Mouse (Mus musculus): ENCODE data around the gene Cd9.
"Not testable (repeated sequence)": the region's sequence is repeated elsewhere in the genome, so short reads cannot be mapped to it uniquely, and the experiment has no call there.

Gene Cd9

GRCm38 (mm10) chr6:125498062-125498461, 3.5 kb upstream of the Cd9 start:
- no peak for DNase-seq (ENCODE audit: low spot score)

GRCm38 (mm10) chr6:125496417-125496816, 1.8 kb upstream of the Cd9 start:
- no peak for DNase-seq (ENCODE audit: low spot score)

GRCm38 (mm10) chr6:125495361-125495760, 770 bp upstream of the Cd9 start:
- DNase-seq (ENCODE audit: low spot score), result no peak

- no peak for DNase-seq (ENCODE audit: low spot score)
Observed at GRCm38 (mm10) chr6:125493147-125493546, 1.4 kb downstream of the Cd9 start.

GRCm38 (mm10) chr6:125492664-125493063, 1.9 kb downstream of the Cd9 start:
- no peak for DNase-seq (ENCODE audit: low spot score)

- DNase-seq (ENCODE audit: low spot score), result no peak
Observed at GRCm38 (mm10) chr6:125492033-125492432, 2.6 kb downstream of the Cd9 start.

GRCm38 (mm10) chr6:125491393-125491792, 3.2 kb downstream of the Cd9 start:
- no peak for DNase-seq (ENCODE audit: low spot score)

GRCm38 (mm10) chr6:125489881-125490559, 4.6 kb downstream of the Cd9 start:
- no peak for DNase-seq (ENCODE audit: low spot score)

- no peak for DNase-seq (ENCODE audit: low spot score)
Observed at GRCm38 (mm10) chr6:125485589-125485988, 9.0 kb downstream of the Cd9 start.

GRCm38 (mm10) chr6:125484721-125485120, 9.9 kb downstream of the Cd9 start:
- no peak for DNase-seq (ENCODE audit: low spot score)

- not testable (repeated sequence) for DNase-seq (ENCODE audit: low spot score)
Observed at GRCm38 (mm10) chr6:125484313-125484660, 10.3 kb downstream of the Cd9 start.

GRCm38 (mm10) chr6:125483515-125484312, 10.9 kb downstream of the Cd9 start:
- no peak for DNase-seq (ENCODE audit: low spot score)

- no peak for DNase-seq (ENCODE audit: low spot score)
Observed at GRCm38 (mm10) chr6:125482427-125482831, 12.2 kb downstream of the Cd9 start.

GRCm38 (mm10) chr6:125481667-125482390, 12.8 kb downstream of the Cd9 start:
- no peak for DNase-seq (ENCODE audit: low spot score)

GRCm38 (mm10) chr6:125480396-125481361, 13.9 kb downstream of the Cd9 start:
- no peak for DNase-seq (ENCODE audit: low spot score)

GRCm38 (mm10) chr6:125479359-125479758, 15.2 kb downstream of the Cd9 start:
- DNase-seq (ENCODE audit: low spot score), result no peak

GRCm38 (mm10) chr6:125478135-125479128, 16.2 kb downstream of the Cd9 start:
- no peak for DNase-seq (ENCODE audit: low spot score)

GRCm38 (mm10) chr6:125476826-125477589, 17.6 kb downstream of the Cd9 start:
- DNase-seq (ENCODE audit: low spot score), result no peak

GRCm38 (mm10) chr6:125476090-125476489, 18.5 kb downstream of the Cd9 start:
- DNase-seq (ENCODE audit: low spot score), result no peak

- DNase-seq (ENCODE audit: low spot score), result no peak
Observed at GRCm38 (mm10) chr6:125475184-125475583, 19.4 kb downstream of the Cd9 start.

Measured in layer of hippocampus, adult 9-10 months (tissue).